Mouse (Mus musculus) limb, embryonic 10.5 days (tissue): ENCODE results near the gene Nck2. TPM values are rescaled to one million over a fixed set of nuclear protein-coding genes. Genes with fewer than 3 reads are reported as not detected.

Source experiments
- DNase-seq: peaks from one replicate; pipeline ENCODE4 v3.0.0-alpha.2; 2017; ENCODE audit warnings: low spot score
- H3K27ac ChIP-seq: fragments of 300-500 bp; sonication (generic); 2 replicates; pipeline ENCODE4 v1.5.1; 2016; ENCODE audit warnings: mild to moderate bottlenecking
- H3K27me3 ChIP-seq: fragments of 300-500 bp; sonication (generic); 2 replicates; pipeline ENCODE4 v1.6.1; 2016; ENCODE audit warnings: low read depth, mild to moderate bottlenecking; ENCODE audit not compliant: poor library complexity, severe bottlenecking
- H3K36me3 ChIP-seq: fragments of 300-500 bp; sonication (generic); 2 replicates; pipeline ENCODE4 v1.6.1; 2016; ENCODE audit warnings: mild to moderate bottlenecking, moderate library complexity
- H3K4me1 ChIP-seq: fragments of 300-500 bp; sonication (generic); 2 replicates; pipeline ENCODE4 v1.6.1; 2016
- H3K4me3 ChIP-seq: fragments of 300-500 bp; sonication (generic); 2 replicates; pipeline ENCODE4 v1.5.1; 2016; ENCODE audit warnings: mild to moderate bottlenecking, moderate library complexity
- H3K9me3 ChIP-seq: fragments of 300-500 bp; sonication (generic); replicated peaks from 2 replicates; pipeline ENCODE4 v1.6.1; 2016; ENCODE audit warnings: mild to moderate bottlenecking
- WGBS: fragments of 180-500 bp; shearing (Covaris S2); methylation state at CpG from one replicate; pipeline ENCODE4 v1.1.7; 2016; 5-methylcytosine and 5-hydroxymethylcytosine counted together
- polyA plus RNA-seq: library from polyadenylated mRNA; unstranded; fragments of >200 nt; fragmentation: Nextera tagmentation; extraction: Ambion mirVana; gene quantifications from 2 replicates; pipeline ENCODE4 v1.2.1, GENCODE M21; 2016

Nck2 gene
- polyA plus RNA-seq, 1 experiment from 2014 or later = 51.5 TPM

DNA sequence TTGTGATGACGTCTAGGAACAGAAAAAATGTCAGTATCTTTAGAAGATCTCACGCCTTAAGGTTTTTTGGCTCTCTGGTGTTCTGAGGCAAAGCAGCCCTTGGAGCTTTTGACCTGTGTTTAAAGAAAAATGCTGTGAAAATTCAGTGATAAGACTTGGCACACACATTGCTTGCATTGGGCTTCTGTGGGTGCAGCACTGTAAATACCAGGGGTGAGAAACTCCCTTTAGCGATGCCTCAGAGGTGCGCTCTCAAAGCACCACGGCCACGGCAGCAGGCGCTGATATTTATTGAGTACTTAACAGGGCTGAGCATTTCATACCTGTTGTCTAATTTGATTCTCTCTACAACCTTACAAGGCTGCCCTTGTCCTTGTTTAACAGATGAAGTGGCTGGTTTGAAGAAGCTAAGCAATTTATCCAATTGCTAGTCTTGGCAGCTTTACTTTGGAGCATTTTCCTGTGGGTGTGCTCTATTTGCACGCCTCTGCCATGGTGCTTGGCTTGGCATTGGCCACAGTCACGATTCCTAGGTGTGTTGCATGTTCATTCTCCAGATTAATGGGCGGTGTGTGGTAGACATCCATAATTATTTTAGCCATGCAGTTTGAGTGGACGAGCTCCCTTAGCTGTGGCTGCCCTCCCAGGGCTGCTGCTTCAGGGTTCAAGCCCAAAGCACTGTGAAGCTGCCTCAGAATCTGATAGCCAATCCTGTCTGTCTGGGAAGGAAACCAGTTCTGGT, 19.7 kb downstream of the Nck2 start:
- WGBS = 88% methylated on average over 11 of the region's 11 CpGs
- H3K27me3 ChIP-seq = no peaks in the 10 kb centered on the region
- DNase-seq = no peak
- H3K9me3 ChIP-seq = no peaks in the 10 kb centered on the region
- no peak overlapping the region for H3K4me3 ChIP-seq
- no peak overlapping the region for H3K27ac ChIP-seq
- peaks cover 34% of the 10 kb centered on the region for H3K4me1 ChIP-seq
- peaks cover 12% of the 10 kb centered on the region for H3K36me3 ChIP-seq

DNA sequence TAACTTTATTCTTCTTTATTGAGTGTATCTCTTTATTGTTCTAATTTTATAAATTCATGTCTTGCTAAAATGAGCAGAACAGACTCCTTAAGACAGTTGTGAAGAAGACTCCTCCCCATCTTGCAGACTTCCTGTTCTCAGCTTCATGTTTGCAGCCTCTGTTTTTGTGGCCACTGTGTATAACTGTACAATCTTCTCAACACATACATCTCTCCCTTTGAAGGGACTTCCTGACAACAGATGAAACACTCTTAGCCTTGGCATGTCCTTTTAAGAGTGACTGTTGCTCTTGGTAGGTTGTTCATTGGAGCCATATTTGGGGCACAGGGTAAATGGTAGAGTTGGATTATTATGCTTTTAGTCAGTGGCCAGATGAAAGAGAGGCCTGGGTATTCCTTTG, 20.6 kb downstream of the Nck2 start:
- Histone ChIP-seq H3K27me3 (no peaks in the 10 kb centered on the region), H3K27ac (no peak overlapping the region), H3K9me3 (no peaks in the 10 kb centered on the region), H3K4me1 (peaks cover 37% of the 10 kb centered on the region), H3K4me3 (no peak overlapping the region), H3K36me3 (peaks cover 12% of the 10 kb centered on the region)
- no peak for DNase-seq

- peaks cover 8% of the 10 kb centered on the region for H3K36me3 ChIP-seq
- no peak overlapping the region for H3K27ac ChIP-seq
- peaks cover 42% of the 10 kb centered on the region for H3K4me1 ChIP-seq
- WGBS = 83% methylated on average over 9 of the region's 9 CpGs
- H3K27me3 ChIP-seq = no peaks in the 10 kb centered on the region
- no peaks in the 10 kb centered on the region for H3K9me3 ChIP-seq
- no peak overlapping the region for H3K4me3 ChIP-seq
- no peak for DNase-seq
Observed at GRCm38 (mm10) chr1:43465957-43466624, 21.7 kb downstream of the Nck2 start.

DNA sequence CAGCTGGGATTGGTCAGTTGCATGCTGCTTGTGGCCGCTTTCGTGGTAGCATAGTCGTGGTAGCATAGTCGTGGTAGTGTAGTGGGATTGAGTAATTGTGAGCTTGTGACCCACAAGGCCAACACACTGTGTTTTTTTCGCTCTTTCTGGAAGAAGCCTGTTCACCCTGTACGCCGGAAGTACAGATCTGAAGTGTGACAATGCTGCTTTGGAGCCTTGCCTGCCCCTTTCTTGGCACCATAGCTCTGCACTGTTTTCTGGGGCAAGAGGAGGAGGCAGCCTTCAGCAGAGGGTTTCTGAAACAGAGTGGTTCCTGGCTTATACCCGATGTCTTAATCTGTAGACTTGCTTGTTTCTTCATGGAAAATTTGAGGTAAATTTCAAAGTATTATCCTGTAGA, 23.3 kb downstream of the Nck2 start:
- no peak overlapping the region for H3K4me3 ChIP-seq
- no peaks in the 10 kb centered on the region for H3K9me3 ChIP-seq
- H3K27me3 ChIP-seq = no peaks in the 10 kb centered on the region
- H3K27ac ChIP-seq = no peak overlapping the region
- no peak for DNase-seq
- 95% methylated on average over 8 of the region's 8 CpGs for WGBS
- no peaks in the 10 kb centered on the region for H3K36me3 ChIP-seq
- peaks cover 54% of the 10 kb centered on the region for H3K4me1 ChIP-seq

DNA sequence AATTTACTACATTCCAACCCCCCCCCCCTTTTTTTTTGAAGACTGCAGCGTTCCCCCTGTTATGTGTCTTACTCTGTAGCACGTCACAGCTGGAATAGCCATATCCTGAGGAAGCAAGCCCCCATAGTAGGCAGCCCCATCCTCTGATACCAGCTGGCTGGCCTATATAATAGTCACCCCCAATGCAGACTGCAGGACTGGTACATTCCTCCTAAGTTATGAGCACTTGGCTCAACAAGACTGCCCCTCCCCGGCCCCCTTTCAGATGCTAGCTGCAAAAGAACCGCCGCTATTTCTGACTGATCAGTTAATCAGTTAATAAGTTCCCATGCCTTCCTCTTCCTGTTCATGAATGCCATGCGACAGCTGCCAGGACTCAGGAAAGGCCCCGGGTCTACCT, 23.8 kb downstream of the Nck2 start:
- no peak overlapping the region for H3K4me3 ChIP-seq
- H3K36me3 ChIP-seq = no peaks in the 10 kb centered on the region
- no peak overlapping the region for H3K27ac ChIP-seq
- H3K9me3 ChIP-seq = no peaks in the 10 kb centered on the region
- DNase-seq = no peak
- WGBS = 87% methylated on average over 7 of the region's 7 CpGs
- no peaks in the 10 kb centered on the region for H3K27me3 ChIP-seq
- H3K4me1 ChIP-seq = peaks cover 54% of the 10 kb centered on the region

DNA sequence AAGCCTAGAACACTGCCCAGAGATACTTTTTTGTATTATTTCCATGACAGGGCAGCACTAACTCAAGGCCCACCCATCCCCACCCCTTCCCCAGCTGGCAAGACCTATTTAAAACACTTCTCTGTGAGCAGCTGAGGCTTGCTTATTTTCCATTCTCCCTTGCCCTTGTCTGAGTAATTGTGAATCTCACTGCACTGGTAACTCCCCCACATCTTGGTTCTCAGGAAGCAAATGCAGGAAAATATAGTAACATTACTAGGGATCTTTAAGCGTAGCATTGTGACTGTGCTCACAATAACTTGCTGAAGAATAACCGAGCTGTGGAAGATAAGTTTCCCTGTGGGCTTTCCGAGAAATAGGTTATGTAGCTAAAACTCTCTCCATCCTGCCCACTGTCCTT, 24.6 kb downstream of the Nck2 start:
- H3K36me3 ChIP-seq = no peaks in the 10 kb centered on the region
- H3K27me3 ChIP-seq = no peaks in the 10 kb centered on the region
- WGBS = 92% methylated on average over 3 of the region's 3 CpGs
- H3K27ac ChIP-seq = no peak overlapping the region
- no peaks in the 10 kb centered on the region for H3K9me3 ChIP-seq
- H3K4me1 ChIP-seq = peaks cover 55% of the 10 kb centered on the region
- no peak overlapping the region for H3K4me3 ChIP-seq
- no peak for DNase-seq

DNA sequence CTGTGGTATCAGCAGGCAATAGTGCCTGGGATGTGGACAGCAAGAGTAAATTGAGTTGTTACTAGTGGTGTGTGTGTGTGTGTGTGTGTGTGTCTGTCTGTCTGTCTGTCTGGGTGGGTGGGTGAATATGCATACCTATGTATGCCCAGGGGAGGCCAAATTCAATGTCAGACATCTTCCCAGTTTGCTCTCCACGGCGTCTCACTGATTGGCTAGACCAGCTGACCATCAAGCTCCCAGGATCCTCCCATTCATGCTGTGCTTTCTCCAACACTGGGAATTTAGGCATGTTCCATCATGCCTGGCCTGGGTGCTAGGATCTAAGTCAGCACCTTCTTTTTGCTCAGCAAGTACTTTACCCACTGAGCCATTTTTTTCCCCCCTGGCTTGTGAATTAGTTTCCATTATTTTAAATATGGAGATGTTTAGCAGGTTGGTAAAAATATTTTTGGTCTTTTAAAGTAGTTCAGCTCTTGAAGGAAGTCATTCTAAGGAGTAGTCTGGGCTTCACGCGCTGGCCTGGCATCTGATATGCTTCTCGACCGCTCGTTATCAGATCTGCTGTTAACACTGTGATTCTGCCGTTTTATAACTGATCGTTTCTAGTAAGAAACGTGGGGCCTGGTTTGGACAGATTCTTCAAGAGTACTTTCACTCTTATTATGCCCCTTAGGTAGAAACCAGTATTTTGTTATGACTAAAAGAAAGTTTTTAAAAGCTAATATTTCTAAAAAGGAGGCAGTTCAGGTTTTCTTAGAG, 26.2 kb downstream of the Nck2 start:
- peaks cover 62% of the 10 kb centered on the region for H3K4me1 ChIP-seq

GRCm38 (mm10) chr1:43471180-43472045, 27.0 kb downstream of the Nck2 start:
- Histone ChIP-seq H3K27me3 (no peaks in the 10 kb centered on the region), H3K9me3 (no peaks in the 10 kb centered on the region), H3K4me3 (no peak overlapping the region), H3K36me3 (no peaks in the 10 kb centered on the region), H3K4me1 (peaks cover 55% of the 10 kb centered on the region), H3K27ac (no peak overlapping the region)
- DNase-seq = no peak
- 93% methylated on average over 4 of the region's 4 CpGs for WGBS

More for the DNA sequence above, 26.2 kb downstream of the Nck2 start:
- Histone ChIP-seq H3K4me3 (no peak overlapping the region), H3K36me3 (no peaks in the 10 kb centered on the region), H3K27me3 (no peaks in the 10 kb centered on the region), H3K27ac (no peak overlapping the region), H3K9me3 (no peaks in the 10 kb centered on the region)
- 86% methylated on average over 10 of the region's 10 CpGs for whole genome bisulfite sequencing
- DNase-seq = no peak

GRCm38 (mm10) chr1:43472046-43472649, 27.8 kb downstream of the Nck2 start:
- Histone ChIP-seq H3K27ac (no peak overlapping the region), H3K9me3 (no peaks in the 10 kb centered on the region), H3K27me3 (no peaks in the 10 kb centered on the region), H3K4me1 (peaks cover 54% of the 10 kb centered on the region), H3K36me3 (no peaks in the 10 kb centered on the region), H3K4me3 (no peak overlapping the region)
- 81% methylated on average over 8 of the region's 8 CpGs for WGBS
- no peak for DNase-seq

GRCm38 (mm10) chr1:43473734-43474534, 29.6 kb downstream of the Nck2 start:
- no peaks in the 10 kb centered on the region for H3K9me3 ChIP-seq
- H3K27me3 ChIP-seq = no peaks in the 10 kb centered on the region
- WGBS = 87% methylated on average over 5 of the region's 5 CpGs
- 0 out of 2 replicates have a peak, but pooled peaks cover 3% of the 10 kb centered on the region for H3K36me3 ChIP-seq
- DNase-seq = no peak
- H3K4me1 ChIP-seq = peaks cover 40% of the 10 kb centered on the region
- H3K27ac ChIP-seq = 0 out of 2 replicates have a peak overlapping the region, but pooled peaks have one; percentile 31
- H3K4me3 ChIP-seq = no peak overlapping the region

DNA sequence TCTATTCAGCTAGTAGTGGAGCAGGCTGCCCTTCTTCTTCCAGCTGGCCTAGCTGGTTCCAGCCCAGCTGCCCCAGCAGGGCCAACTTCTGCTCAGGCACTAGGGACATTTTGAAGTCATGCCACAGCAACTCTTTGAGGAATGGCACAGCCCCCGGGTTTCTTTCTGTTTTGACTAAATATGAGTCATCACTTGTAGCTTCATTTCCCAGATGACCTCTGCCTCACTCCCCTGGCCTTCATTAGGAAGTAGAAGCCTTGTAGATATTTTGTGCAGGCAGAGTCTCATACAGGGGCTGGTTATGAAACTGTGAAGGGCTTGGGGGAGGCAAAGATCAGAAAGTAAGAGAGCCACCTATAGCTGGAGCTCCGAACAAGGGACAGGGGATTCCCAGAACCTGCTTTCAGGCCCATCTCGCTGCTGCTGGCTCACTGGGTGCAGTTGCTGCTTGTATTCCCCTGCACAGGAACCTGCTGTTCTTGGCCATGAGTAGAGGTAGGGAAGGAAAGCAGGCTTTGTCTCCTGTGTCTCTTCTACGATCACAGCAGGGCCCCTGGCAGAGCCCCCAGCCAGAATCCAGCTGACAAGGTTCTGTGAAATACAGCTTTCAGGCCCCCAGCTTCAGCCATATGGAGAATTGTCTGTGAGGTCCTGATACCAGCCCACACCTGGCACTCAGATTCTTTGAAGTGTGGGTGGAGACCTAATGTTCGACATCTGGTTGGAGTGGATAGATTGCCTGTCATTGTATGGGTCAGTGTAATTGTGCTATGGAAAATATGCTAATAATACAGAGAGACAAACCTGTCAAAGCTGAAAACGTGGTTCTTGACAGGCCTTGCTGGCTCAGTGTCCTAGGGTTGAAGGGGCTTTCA, 30.4 kb downstream of the Nck2 start:
- no peaks in the 10 kb centered on the region for H3K9me3 ChIP-seq
- H3K27me3 ChIP-seq = no peaks in the 10 kb centered on the region
- H3K4me3 ChIP-seq = no peak overlapping the region
- H3K27ac ChIP-seq = 0 out of 2 replicates have a peak overlapping the region, but pooled peaks have one; percentile 31
- WGBS = 71% methylated on average over 6 of the region's 6 CpGs
- H3K4me1 ChIP-seq = peaks cover 35% of the 10 kb centered on the region
- peaks cover 7% of the 10 kb centered on the region; the same call in 1 of the 2 replicates for H3K36me3 ChIP-seq
- no peak for DNase-seq
